Mouse (Mus musculus): Measurements from ENCODE around the gene Stk39. TPM values are rescaled to one million over a fixed set of nuclear protein-coding genes. Genes with fewer than 3 reads are reported as not detected.

The Stk39 gene
- polyA plus RNA-seq, 1 experiment from 2014 or later, result 26.9 TPM

- peak; percentile 58 for DNase-seq (ENCODE audit: low spot score)
- H3K9ac ChIP-seq (ENCODE audit: low read depth, low read length), result no peak overlapping the region
- no peak overlapping the region for H3K4me3 ChIP-seq (ENCODE audit: low read depth, low read length)
- no peaks in the 10 kb centered on the region for H3K9me3 ChIP-seq (ENCODE audit: control insufficient read depth, low read length)
- no peaks in the 10 kb centered on the region for H3K27me3 ChIP-seq (replicated peaks; ENCODE audit: control insufficient read depth, insufficient read depth, low read length)
- H3K4me1 ChIP-seq (ENCODE audit: control insufficient read depth, insufficient read depth, low read length), result peaks cover 33% of the 10 kb centered on the region
- no peak overlapping the region for H3K4me2 ChIP-seq (ENCODE audit: low read depth, low read length)
- H3K36me3 ChIP-seq (ENCODE audit: control insufficient read depth, insufficient read depth, low read length), result no peaks in the 10 kb centered on the region
- H3K27ac ChIP-seq (replicated peaks; ENCODE audit: low read depth, low read length), result no peak overlapping the region
- 82% methylated on average over 12 of the region's 12 CpGs for WGBS
- ATAC-seq (ENCODE audit: low read depth), result no peak
Measured at GRCm38 (mm10) chr2:68409640-68410215, 62.3 kb downstream of the Stk39 start.

GRCm38 (mm10) chr2:68408271-68408980, 63.6 kb downstream of the Stk39 start:
- 57% methylated on average over 17 of the region's 17 CpGs for WGBS
- Histone ChIP-seq H3K4me2 (ENCODE audit: low read depth, low read length) (no peak overlapping the region), H3K4me3 (ENCODE audit: low read depth, low read length) (no peak overlapping the region), H3K36me3 (ENCODE audit: control insufficient read depth, insufficient read depth, low read length) (no peaks in the 10 kb centered on the region), H3K27ac (replicated peaks; ENCODE audit: low read depth, low read length) (no peak overlapping the region), H3K9ac (ENCODE audit: low read depth, low read length) (no peak overlapping the region), H3K9me3 (ENCODE audit: control insufficient read depth, low read length) (no peaks in the 10 kb centered on the region), H3K4me1 (ENCODE audit: control insufficient read depth, insufficient read depth, low read length) (peaks cover 41% of the 10 kb centered on the region), H3K27me3 (replicated peaks; ENCODE audit: control insufficient read depth, insufficient read depth, low read length) (no peaks in the 10 kb centered on the region)
- ATAC-seq (ENCODE audit: low read depth) (no peak), DNase-seq (ENCODE audit: low spot score) (no peak)

GRCm38 (mm10) chr2:68407179-68407950, 64.7 kb downstream of the Stk39 start:
- ATAC-seq (ENCODE audit: low read depth), result no peak
- Histone ChIP-seq H3K4me2 (ENCODE audit: low read depth, low read length) (peak overlapping the region; percentile 26), H3K9ac (ENCODE audit: low read depth, low read length) (peak overlapping the region; percentile 20; the same call in 1 of the 2 replicates), H3K9me3 (ENCODE audit: control insufficient read depth, low read length) (no peaks in the 10 kb centered on the region), H3K27me3 (replicated peaks; ENCODE audit: control insufficient read depth, insufficient read depth, low read length) (no peaks in the 10 kb centered on the region), H3K36me3 (ENCODE audit: control insufficient read depth, insufficient read depth, low read length) (no peaks in the 10 kb centered on the region), H3K4me1 (ENCODE audit: control insufficient read depth, insufficient read depth, low read length) (peaks cover 38% of the 10 kb centered on the region), H3K27ac (replicated peaks; ENCODE audit: low read depth, low read length) (peak overlapping the region; percentile 24; the same call in 1 of the 2 replicates), H3K4me3 (ENCODE audit: low read depth, low read length) (no peak overlapping the region)
- 52% methylated on average over 12 of the region's 12 CpGs for WGBS
- DNase-seq (ENCODE audit: low spot score), result no peak

GRCm38 (mm10) chr2:68406571-68407074, 65.4 kb downstream of the Stk39 start:
- Histone ChIP-seq H3K9me3 (ENCODE audit: control insufficient read depth, low read length) (no peaks in the 10 kb centered on the region), H3K4me1 (ENCODE audit: control insufficient read depth, insufficient read depth, low read length) (peaks cover 38% of the 10 kb centered on the region), H3K9ac (ENCODE audit: low read depth, low read length) (0 out of 2 replicates have a peak overlapping the region, but pooled peaks have one; percentile 20), H3K27ac (replicated peaks; ENCODE audit: low read depth, low read length) (peak overlapping the region; percentile 24), H3K4me2 (ENCODE audit: low read depth, low read length) (peak overlapping the region; percentile 26), H3K27me3 (replicated peaks; ENCODE audit: control insufficient read depth, insufficient read depth, low read length) (no peaks in the 10 kb centered on the region), H3K4me3 (ENCODE audit: low read depth, low read length) (no peak overlapping the region), H3K36me3 (ENCODE audit: control insufficient read depth, insufficient read depth, low read length) (no peaks in the 10 kb centered on the region)
- ATAC-seq (ENCODE audit: low read depth) (peak; percentile 56), DNase-seq (ENCODE audit: low spot score) (peak; percentile 79)
- WGBS, result 21% methylated on average over 12 of the region's 12 CpGs

- Histone ChIP-seq H3K36me3 (ENCODE audit: control insufficient read depth, insufficient read depth, low read length) (0 out of 2 replicates have a peak, but pooled peaks cover 4% of the 10 kb centered on the region), H3K4me1 (ENCODE audit: control insufficient read depth, insufficient read depth, low read length) (peaks cover 35% of the 10 kb centered on the region), H3K27ac (replicated peaks; ENCODE audit: low read depth, low read length) (peak overlapping the region; percentile 52; the same call in 1 of the 2 replicates), H3K4me2 (ENCODE audit: low read depth, low read length) (peak overlapping the region; percentile 46), H3K9me3 (ENCODE audit: control insufficient read depth, low read length) (no peaks in the 10 kb centered on the region), H3K27me3 (replicated peaks; ENCODE audit: control insufficient read depth, insufficient read depth, low read length) (no peaks in the 10 kb centered on the region), H3K4me3 (ENCODE audit: low read depth, low read length) (peak overlapping the region; percentile 13), H3K9ac (ENCODE audit: low read depth, low read length) (peak overlapping the region; percentile 34; the same call in 1 of the 2 replicates)
- no peak for ATAC-seq (ENCODE audit: low read depth)
- peak; percentile 23 for DNase-seq (ENCODE audit: low spot score)
- WGBS, result 30% methylated on average over 16 of the region's 16 CpGs
Measured at GRCm38 (mm10) chr2:68405163-68405715, 66.8 kb downstream of the Stk39 start.

- peak; percentile 41 for DNase-seq (ENCODE audit: low spot score)
- Histone ChIP-seq H3K27me3 (replicated peaks; ENCODE audit: control insufficient read depth, insufficient read depth, low read length) (no peaks in the 10 kb centered on the region), H3K9ac (ENCODE audit: low read depth, low read length) (peak overlapping the region; percentile 34; the same call in 1 of the 2 replicates), H3K36me3 (ENCODE audit: control insufficient read depth, insufficient read depth, low read length) (0 out of 2 replicates have a peak, but pooled peaks cover 4% of the 10 kb centered on the region), H3K4me1 (ENCODE audit: control insufficient read depth, insufficient read depth, low read length) (peaks cover 35% of the 10 kb centered on the region), H3K4me3 (ENCODE audit: low read depth, low read length) (peak overlapping the region; percentile 13), H3K27ac (replicated peaks; ENCODE audit: low read depth, low read length) (no peak overlapping the region; the same call in 1 of the 2 replicates), H3K9me3 (ENCODE audit: control insufficient read depth, low read length) (no peaks in the 10 kb centered on the region), H3K4me2 (ENCODE audit: low read depth, low read length) (peak overlapping the region; percentile 46)
- WGBS, result 43% methylated on average over 18 of the region's 18 CpGs
- no peak for ATAC-seq (ENCODE audit: low read depth)
Measured at GRCm38 (mm10) chr2:68404274-68405162, 67.5 kb downstream of the Stk39 start.

- no peak overlapping the region for H3K4me2 ChIP-seq (ENCODE audit: low read depth, low read length)
- H3K4me1 ChIP-seq (ENCODE audit: control insufficient read depth, insufficient read depth, low read length), result no peaks in the 10 kb centered on the region
- H3K36me3 ChIP-seq (ENCODE audit: control insufficient read depth, insufficient read depth, low read length), result peaks cover 18% of the 10 kb centered on the region
- DNase-seq (ENCODE audit: low spot score) (no peak), ATAC-seq (ENCODE audit: low read depth) (no peak)
- no peaks in the 10 kb centered on the region for H3K27me3 ChIP-seq (replicated peaks; ENCODE audit: control insufficient read depth, insufficient read depth, low read length)
- WGBS, result 85% methylated on average over 13 of the region's 13 CpGs
- no peak overlapping the region for H3K9ac ChIP-seq (ENCODE audit: low read depth, low read length)
- H3K27ac ChIP-seq (replicated peaks; ENCODE audit: low read depth, low read length), result no peak overlapping the region
- no peaks in the 10 kb centered on the region for H3K9me3 ChIP-seq (ENCODE audit: control insufficient read depth, low read length)
- H3K4me3 ChIP-seq (ENCODE audit: low read depth, low read length), result no peak overlapping the region
Measured at GRCm38 (mm10) chr2:68393611-68394549, 78.2 kb downstream of the Stk39 start.
